Mouse (Mus musculus) telencephalon, adult 2 months (tissue): ENCODE data around the gene Ralb.

Experiments
- DNase-seq: peaks from one replicate; pipeline ENCODE4 v3.0.0-alpha.2; 2011; ENCODE audit warnings: low read depth, low spot score

Gene Ralb

DNA sequence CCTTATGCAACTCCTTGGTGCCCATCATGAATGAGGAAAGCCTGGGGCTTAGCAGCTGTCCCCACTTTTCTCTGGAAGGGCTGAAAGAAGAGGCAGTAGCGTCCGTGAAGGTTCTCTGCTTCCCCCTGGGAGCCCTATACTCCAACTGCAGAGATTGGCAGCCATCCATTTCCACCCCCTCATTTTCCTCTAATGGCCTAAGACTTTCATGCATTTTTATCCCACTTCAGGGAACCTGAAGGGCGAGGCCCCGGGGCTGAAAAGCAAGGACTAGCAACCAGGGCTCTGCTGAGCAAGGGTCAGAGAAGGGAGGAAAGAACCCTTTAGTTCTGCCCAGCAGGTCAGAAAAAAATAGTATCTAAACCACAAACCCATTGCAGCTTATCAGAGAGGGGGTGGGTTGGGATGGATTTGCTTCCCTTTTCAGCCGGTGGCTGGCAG, 20.4 kb upstream of the Ralb start:
- DNase-seq = peak; percentile 13

DNA sequence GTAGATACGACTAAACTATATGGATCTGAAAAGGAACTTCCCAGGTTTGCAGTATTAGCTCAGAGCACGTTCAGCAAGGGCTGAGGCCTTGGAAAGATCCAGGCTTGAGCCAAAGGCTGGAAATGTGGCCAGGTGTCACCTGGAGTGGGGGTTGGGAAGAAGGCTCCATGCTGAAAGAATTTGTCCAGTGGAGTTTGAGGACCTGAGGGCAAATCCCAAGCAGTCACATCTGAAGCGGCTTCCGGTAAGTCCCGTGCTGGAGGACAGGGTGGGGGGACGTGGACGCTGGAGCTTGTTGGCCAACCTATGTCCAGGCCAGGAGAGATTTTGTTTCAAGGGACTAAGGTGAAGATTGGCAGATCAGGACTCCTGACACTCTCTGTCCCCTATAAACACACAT, 19.2 kb upstream of the Ralb start:
- DNase-seq = no peak

DNA sequence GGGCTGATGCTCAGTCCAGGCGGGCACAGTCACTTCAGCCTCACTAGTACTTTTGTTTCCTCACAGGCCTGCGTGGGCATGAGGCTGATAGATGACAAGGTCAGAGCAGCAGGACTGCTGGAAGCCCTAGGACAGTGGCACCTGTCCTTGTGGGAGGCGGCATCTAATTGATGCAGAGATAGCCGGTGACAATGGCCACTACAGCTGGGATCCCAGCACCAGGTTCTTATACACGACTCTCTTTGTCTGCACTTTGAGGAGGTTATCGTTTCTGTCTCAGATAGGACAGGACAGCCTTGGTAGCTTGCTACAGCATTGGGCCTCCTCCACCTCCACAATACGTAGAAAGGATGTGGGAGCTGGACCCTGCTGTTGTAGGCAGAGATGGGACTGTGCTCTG, 18.8 kb upstream of the Ralb start:
- no peak for DNase-seq

DNA sequence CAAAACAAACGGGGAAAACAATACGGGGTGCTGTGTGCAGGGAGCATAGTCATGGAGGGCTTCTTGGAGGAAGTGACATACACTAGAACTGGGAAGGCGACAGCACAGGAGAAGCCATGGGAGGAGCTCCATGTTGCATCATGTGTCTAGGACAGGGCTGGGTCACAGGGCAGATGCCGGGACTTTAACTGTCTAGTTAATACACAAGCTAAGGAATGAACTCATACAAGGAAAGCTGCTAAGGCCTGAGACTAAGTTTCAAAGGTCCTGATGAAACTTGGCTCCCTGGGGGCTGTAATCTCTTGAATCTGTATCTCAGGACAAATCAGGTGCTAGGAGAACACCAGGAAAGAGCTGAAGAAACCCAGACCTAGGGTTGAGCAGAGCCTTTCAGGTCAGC, 18.1 kb upstream of the Ralb start:
- DNase-seq = no peak

DNA sequence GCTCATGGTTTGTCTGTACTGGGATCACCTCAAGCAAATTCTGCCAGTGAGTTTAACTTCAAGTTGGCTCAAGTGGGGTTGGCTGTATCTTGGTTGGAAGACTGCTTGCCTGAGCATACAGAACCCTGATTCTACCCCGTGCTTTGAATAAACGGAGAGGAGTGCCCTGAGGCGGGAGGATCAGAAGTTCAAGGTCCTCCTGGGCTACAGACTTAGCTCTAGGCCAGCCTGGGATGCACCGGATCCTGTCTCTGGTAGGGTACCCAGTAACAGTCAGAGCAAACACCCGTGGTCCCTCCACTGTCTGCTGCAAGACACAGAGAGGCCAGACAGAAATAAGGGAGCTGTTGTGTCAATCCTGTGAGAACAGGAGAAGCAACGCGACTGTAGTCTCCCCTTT, 17.1 kb upstream of the Ralb start:
- no peak for DNase-seq

DNA sequence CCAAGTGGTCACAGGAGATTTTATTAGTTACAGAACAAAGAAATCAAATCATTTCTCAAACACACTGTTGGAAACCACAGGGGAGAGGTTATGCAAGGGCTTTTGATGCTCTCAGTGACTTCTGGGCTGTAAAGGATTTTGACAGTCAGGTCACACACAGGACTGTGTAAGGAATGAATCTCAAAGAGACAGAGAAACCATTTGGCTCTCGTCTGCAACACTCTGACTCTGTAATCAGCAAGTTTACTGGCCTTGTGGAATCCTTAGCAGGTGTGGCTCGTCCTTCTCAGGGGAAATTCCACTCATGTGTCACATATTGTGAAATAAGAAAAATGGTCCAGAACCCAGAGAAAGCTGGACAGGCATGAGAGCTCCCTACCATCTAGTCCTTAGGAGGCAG, 16.4 kb upstream of the Ralb start:
- no peak for DNase-seq

DNA sequence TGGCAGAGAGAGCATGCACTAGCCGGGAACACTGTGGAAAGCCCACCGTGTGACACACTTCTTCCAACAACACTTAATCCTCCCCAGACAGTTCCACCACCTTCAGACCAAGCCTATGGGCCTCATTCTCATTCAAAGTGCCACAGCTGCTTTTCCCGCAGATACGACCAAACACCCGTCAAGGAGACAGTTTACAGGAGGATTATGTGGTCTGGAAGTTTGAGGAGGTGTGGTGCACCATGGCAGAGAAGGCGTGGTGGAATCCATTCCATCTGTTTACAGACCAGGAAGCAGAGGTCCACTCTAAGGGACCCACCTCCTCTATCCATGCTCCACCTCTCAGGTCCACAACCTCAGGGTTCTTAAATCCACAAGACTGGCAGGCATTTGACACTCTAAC, 14.7 kb upstream of the Ralb start:
- no peak for DNase-seq

DNA sequence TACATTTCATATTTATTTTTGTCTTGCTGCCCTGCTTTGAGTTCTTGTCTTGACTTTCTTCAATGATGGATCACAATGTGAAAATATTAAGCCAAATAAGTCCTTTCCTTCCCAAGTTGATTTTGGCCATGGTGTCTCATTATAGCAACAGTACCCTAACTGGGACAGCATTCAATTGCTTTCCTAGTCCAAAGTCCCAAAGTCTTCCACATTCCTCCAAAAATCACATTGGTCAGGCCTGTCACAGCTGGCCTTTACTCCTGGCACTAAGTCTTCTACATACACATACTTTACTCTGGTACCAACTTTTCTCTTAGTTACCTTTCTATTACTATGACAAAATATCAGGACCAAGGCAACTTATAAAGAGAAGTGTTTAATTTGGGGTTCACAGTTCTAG, 14.2 kb upstream of the Ralb start:
- DNase-seq = no peak

DNA sequence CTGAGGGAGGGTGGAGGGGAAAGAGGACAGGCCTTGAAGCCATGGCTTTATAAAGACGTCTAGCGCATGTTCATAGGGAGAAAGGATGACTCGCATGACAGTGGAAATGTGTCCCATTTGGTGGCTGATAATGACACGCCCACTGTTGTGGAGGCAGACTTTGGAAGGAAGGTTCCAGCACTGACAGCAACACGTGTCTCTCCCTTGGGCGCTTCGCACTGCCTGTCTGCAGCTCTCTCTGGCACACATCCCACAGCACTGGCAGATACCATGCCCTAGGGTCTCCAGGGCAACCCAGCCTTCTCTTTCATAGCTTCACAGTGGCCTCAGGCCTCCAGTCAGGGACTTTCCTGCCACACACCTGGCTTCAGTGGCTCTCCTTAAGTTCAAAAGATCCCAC, 13.5 kb upstream of the Ralb start:
- no peak for DNase-seq

DNA sequence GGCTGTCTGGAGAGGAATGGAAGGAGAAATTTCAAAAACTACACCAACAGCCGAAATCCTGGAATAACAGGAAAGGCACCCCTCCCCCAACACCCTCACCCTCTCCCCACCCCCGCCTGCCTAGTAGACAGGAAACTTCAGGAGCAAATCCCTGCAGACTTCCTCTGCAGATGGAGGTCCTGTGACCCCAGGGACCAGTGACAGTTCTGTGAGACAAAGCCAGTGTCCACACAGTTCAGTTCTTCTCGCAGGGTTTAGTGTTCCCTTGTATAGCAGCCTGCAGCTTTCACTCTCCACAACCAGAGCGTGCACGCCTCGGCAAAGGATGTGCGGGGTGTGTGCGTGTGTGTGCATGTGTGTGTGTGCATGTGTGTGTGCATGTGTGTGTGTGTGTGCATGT, 6.3 kb upstream of the Ralb start:
- DNase-seq = no peak

DNA sequence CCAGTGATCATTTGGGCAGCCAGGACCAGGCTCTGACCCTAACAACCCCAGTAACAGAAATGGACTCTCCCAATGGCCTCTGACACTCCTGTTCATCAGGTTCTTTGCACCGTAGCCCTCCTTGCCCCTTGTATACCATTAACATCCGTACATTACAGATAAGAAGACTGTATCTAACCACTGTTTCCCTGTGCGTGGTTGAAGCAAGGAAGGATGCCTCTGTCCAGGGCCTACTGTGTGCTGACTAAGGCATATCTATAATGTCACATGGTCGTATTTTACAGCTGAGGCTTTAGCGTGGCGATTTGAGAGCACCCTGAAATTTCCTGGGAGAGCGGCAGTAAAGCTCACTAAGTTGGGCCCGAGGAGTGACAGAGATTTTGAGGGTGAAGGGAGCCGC, 5.8 kb upstream of the Ralb start:
- no peak for DNase-seq

DNA sequence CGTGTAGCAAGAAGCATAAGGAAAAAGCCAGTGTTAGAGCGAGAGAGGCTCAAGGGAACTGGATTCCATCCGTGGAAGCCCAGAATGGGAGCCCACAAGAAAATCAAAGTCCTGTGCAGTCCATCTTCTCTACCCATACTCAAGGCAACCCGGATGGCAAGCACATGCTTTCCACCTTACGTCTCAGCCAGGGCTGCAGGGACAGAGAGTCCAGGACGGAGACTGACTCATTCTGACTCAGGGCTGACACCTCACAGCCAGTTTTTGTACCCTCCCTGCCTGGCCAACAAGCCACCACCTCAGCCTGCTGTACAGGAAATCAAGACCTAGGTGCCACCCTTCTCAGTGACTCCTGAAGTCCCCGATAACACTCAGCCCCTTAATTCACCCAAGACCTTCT, 4.9 kb upstream of the Ralb start:
- no peak for DNase-seq

DNA sequence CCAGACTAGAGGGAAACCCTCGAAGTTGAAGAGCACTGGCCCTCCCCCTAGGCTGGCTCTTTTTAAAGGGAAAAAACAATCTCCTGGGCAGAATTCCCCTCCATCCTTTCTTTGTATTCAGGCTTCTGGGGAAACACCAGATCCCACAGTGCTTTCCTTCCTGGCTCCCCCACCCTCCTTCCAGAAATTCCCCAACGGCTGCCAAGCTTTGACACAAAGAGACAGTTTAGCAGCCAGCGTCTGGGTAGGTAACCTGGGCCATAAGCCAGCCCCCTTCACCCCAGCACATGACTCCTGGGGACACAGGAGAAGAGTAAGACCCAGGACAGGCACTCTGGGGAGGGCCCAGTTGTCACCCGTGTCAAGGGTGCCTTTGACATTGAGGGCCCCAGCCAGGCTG, 4.0 kb upstream of the Ralb start:
- DNase-seq = no peak

DNA sequence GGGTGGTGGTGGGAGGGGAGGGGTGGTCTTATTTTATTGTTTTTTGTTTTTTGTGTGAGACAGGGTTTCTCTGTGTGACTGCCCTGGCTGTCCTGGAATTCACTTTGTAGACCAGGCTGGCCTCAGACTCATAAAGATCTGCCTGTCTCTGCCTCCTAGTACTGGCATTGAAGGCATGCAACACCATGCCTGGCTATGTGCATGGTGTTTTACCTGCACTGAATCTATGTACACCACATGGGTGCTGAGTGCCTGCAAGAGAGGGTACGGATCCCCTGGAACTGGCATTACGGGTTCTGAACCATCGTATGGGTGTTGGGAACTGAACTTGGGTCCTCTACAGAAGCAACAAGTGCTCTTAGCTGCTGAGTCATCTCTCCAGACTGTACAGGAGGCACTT, 1.4 kb upstream of the Ralb start:
- DNase-seq = no peak

DNA sequence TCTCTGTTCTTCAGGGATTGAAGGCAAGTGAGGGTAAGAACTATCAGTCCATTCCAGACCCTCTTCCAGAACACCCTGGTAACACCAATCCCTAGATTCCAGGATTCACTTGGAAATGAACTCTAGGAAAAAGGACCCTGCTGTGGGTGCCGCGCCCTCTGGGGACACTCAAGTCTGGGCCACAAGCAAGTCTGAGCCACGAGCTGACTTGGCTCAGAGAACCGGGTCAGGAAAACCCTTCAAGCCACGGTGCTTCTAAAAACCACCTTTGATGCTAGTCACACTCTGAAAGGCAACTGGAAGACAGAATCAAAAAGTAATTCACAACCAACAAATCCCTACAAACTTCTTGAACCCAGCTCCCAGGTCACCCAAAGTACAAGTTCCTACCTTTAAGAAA, 786 bp downstream of the Ralb start:
- no peak for DNase-seq

DNA sequence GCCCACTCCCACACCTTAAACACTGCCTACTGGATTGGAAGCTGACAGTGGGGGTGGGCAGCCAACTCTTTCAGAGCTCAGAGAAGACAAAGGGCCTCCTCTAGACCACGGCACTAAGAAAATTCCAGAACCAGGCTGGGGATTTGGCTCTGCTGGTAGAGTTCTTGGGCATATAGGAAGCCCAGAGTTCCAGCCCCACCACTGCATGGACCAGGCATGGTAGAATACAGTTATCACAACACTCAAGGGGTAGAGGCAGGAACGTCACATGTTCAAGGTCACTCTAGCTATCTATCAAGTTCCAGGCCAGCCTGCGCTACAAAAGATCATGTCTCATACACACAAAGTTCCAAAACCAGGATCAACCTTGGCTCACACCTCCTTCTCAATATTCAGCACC, 1.4 kb downstream of the Ralb start:
- DNase-seq = no peak

DNA sequence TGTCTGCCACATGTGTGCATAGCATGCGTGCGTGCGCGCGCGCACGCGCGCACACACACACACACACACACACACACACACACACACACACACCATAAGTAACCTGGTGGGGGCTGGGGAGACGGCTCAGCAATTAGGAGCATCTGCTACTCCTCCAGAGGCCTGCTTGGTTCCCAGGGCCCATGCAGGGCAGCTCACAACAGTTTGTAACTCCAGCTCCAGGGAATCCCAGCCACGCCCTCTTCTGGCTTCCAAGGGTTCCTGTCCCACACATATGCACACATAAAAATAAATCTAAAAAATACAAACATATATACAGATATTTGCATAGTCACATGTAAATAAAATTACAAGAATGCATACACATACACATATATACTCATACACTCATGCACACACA, 1.9 kb downstream of the Ralb start:
- no peak for DNase-seq

DNA sequence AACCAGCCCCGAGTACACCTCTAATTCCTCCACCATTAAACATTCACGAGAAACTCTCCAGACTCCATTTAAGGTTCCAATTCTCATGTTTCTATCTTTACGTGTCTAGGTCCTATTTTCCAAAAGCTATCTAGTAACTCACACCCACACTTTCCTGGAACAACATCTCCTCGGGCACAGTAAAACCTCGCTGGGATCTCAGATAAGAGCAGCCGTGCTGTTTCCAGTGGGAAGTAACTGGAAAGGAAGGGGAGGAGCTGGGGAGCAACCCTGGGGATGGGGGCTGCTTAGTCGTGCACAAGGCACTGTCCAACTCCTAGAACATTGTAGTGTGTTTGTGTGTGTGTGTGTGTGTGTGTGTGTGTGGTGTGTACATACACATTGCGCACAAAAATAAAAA, 2.7 kb downstream of the Ralb start:
- peak; percentile 33 for DNase-seq

DNA sequence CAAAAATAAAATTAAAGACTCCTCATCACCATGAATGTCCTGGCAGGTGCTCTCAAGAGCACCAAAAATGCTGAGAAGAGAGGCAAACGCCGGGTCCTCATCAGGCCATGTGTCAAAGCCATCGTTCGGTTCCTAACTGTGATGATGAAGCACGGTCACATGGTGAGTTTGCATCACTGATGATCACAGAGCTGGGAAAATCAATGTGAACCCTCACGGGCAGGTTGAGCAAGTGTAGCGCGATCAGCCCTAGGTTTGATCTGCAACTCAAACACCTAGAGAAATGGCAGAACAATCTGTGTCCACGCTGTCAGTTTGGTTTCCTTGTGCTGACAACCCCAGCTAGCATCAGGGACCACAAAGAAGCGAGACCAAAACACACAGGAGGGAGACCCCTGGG, 5.1 kb downstream of the Ralb start:
- DNase-seq = no peak

DNA sequence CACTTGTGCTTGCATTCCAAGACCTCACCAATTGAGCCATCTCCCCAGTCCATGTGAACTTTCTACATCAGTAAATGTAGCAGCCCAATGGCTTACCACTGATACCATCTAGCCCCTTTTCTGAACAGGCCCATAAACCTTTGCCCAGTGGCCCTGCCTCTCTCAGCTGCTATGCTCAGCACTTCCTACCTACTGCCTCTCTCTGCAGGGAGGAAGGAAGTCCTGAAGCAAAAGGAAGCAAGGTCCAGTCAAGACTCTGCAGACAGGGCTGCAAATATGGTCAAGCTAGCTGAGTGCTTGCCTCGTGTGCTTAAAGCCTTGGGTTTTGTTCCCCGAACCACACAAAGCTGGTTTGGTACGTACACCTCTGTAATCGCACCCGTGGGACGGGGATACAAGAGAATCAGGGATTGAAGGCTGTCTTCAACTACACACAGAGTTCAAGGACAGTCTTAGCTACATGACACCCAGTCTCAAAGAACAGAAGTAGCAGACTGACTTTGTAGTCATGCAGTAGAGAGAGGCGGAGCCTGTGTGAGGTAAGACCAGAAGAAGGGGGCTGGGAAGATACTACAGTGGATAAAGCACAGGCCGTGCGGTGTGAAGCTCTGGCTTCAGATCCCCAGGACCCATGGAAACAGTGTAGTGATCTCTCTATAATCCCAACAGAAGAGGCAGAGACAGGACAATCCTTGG, 5.9 kb downstream of the Ralb start:
- DNase-seq = no peak

DNA sequence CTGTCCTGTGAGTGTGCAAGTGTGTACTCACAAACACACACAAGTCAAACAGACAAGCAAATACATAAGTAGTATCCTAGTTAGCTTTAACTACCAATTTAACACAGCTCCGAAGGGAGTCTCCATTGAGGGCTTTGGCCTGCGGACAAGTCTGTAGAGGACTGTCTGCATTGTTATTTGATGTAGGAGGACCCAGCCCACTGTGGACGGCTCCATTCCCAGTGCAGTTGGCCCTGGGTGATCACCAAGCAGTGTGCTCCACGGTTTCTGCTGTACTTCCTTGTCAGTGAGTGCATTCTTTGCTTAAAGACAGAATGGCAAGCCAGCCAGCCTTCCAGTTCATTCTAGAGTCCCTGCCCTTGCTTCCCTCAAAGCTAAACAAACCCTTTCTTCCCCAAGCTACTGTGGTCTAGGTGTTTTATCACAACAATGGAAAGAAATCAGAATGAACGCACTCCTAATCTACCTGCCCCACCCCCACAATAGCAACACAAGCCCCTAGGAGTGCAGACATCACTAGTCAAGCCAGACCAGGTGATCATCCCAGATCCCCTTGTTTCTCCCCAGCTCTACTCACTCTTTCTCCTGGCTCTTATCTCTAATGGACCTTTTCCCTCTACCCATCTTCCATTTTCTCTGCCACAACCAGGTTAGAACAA, 7.1 kb downstream of the Ralb start:
- no peak for DNase-seq

DNA sequence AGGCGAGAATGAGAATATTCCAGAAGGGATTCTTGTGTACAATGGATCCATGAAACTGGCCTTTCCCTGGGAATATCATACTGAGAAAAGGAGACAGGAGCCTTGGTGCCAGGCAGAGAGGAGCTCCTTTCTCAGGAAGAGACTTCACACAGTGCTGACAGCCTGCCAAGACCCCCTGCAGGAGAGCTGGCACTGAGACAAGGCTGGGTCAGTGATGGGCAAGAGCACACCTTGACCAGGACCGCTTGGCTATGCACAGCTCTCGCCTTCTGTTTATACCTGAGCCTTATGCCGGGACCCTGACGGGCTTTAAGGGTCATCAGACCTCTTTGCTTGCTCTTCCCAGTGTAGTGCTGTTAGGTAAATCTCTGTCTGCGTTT, 9.2 kb downstream of the Ralb start:
- no peak for DNase-seq

DNA sequence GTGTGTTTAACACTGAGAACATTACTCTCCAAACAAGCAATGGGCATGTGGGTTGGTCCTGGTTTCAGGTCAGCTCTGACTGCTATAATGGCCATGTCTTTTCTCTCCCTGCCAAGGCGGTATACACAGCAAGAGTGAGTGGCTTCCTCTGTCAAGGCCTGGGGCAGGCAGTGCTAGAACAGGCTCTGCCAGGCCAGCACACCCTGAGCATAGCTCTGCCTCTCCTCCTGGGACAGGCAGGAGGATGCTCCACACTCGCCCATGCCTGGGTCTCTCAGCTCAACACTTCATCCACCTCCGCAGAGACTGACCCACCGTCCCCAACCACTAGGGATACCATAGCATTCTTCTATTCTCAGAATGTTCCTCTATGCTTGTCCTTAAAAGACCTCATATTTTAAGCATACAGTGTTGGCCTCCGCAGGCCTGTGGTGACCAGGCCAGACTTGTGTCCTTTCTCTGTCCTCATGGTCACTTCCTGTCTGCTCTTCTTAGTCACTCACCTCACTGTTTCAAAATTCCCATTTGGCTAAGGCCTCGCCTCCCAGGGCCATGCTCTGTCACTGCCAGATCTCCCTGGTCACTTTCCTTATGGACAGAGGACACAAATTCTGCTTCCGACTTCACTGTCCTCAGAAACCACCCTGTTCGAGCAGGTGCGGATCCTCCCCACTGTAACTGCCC, 9.7 kb downstream of the Ralb start:
- DNase-seq = no peak
